8 mouse cellular contexts compared by ENCODE assay signal in the genomic region with DNA sequence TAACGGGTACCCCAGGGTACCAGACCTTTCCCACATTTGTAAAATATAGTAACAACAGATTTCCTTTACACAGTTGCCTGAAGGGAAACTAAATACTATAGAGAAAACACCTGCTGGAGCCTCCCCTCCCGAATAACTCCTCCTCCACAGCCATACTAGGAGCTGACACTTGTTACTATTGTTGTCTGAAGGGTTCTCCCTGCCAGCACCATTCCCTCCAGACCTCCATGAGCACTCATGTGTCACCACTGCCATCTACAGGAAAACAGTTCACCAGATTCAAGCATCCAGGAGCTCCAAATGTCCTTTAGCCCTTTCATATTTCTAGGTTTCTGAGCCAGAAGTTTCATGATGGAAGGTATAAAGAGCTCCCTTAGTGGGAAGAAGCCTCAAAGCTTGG. TPM values are rescaled to one million over a fixed set of nuclear protein-coding genes. Genes with fewer than 3 reads are reported as not detected.
A peak's percentile ranks its signal among the peaks of the same experiment; 100 is the strongest.
DNase-seq lines count a peak whose midpoint lies in the region; ATAC-seq and TF ChIP-seq lines count a peak whose summit lies in the region.

No protein-coding gene starts in this region.

- H3K4me2 ChIP-seq in liver, embryonic 11.5 days = no peak overlapping the region
- no peak overlapping the region for H3K4me2 ChIP-seq in hindbrain, embryonic 15.5 days
- H3K4me2 ChIP-seq in midbrain, embryonic 16.5 days (ENCODE audit: low read length) = no peak overlapping the region

- no peak for TF ChIP-seq POLR2A in cerebellum, adult 2 months (IDR thresholded peaks at IDR 0.05; ENCODE audit: borderline replicate concordance, insufficient read depth, low read length)

- no peak overlapping the region for H3K9ac ChIP-seq in liver, embryonic 11.5 days (ENCODE audit: low read depth, low read length)
- H3K9ac ChIP-seq in hindbrain, embryonic 15.5 days = no peak overlapping the region
- H3K9ac ChIP-seq in midbrain, embryonic 16.5 days (ENCODE audit: low read depth, low read length) = no peak overlapping the region

- intact Hi-C loops in left cerebral cortex, postnatal 4 days (cut with DNase I) = loop anchor here (2.0 to 10.0 kb wide), 2 partner anchors 90 to 188 kb away; partner anchors contain the start of gene Rai1

- peaks cover 30% of the 10 kb centered on the region for H3K4me1 ChIP-seq in liver, embryonic 11.5 days (replicated peaks; ENCODE audit: control insufficient read depth, insufficient read depth, low read length)
- H3K4me1 ChIP-seq in cerebellum, adult 2 months (ENCODE audit: control insufficient read depth, insufficient read depth, low read length) = peaks cover 17% of the 10 kb centered on the region
- peaks cover 66% of the 10 kb centered on the region for H3K4me1 ChIP-seq in hindbrain, embryonic 15.5 days (replicated peaks)
- H3K4me1 ChIP-seq in midbrain, embryonic 16.5 days (ENCODE audit: control insufficient read depth, insufficient read depth, low read length) = peaks cover 56% of the 10 kb centered on the region

- no peaks in the 10 kb centered on the region for H3K27me3 ChIP-seq in liver, embryonic 11.5 days (replicated peaks; ENCODE audit: control insufficient read depth, insufficient read depth, low read length)
- H3K27me3 ChIP-seq in cerebellum, adult 2 months (ENCODE audit: control insufficient read depth, insufficient read depth, low read length) = no peaks in the 10 kb centered on the region
- no peaks in the 10 kb centered on the region for H3K27me3 ChIP-seq in hindbrain, embryonic 15.5 days
- H3K27me3 ChIP-seq in midbrain, embryonic 16.5 days (ENCODE audit: control insufficient read depth, insufficient read depth, low read depth, low read length) = no peaks in the 10 kb centered on the region

- peak; percentile 56 for DNase-seq in liver
- DNase-seq in liver, embryonic 11.5 days (ENCODE audit: low spot score) = no peak
- DNase-seq in cerebellum, adult 2 months = peak; percentile 75 to 84
- DNase-seq in frontal cortex, adult 2 months (ENCODE audit: extremely low spot score in 1 of 2, low spot score in 1 of 2) = peak; percentile 65 to 83
- DNase-seq in left cerebral cortex, postnatal 4 days = peak; percentile 73

- no peaks in the 10 kb centered on the region for H3K36me3 ChIP-seq in liver, embryonic 11.5 days (ENCODE audit: control insufficient read depth, insufficient read depth, low read length)
- no peaks in the 10 kb centered on the region for H3K36me3 ChIP-seq in hindbrain, embryonic 15.5 days
- no peaks in the 10 kb centered on the region for H3K36me3 ChIP-seq in midbrain, embryonic 16.5 days (ENCODE audit: control insufficient read depth, insufficient read depth, low read length)

- no peak overlapping the region for H3K4me3 ChIP-seq in liver, embryonic 11.5 days (ENCODE audit: low read depth, low read length)
- H3K4me3 ChIP-seq in cerebellum, adult 2 months (replicated peaks; ENCODE audit: insufficient read depth, low read depth, low read length) = no peak overlapping the region
- no peak overlapping the region for H3K4me3 ChIP-seq in hindbrain, embryonic 15.5 days
- no peak overlapping the region for H3K4me3 ChIP-seq in midbrain, embryonic 16.5 days (ENCODE audit: low read depth, low read length)

- H3K27ac ChIP-seq in liver, embryonic 11.5 days (ENCODE audit: low read depth, low read length) = no peak overlapping the region
- H3K27ac ChIP-seq in cerebellum, adult 2 months (ENCODE audit: insufficient read depth, low read length) = no peak overlapping the region
- peak overlapping the region; percentile 18 for H3K27ac ChIP-seq in hindbrain, embryonic 15.5 days (replicated peaks)
- peak overlapping the region; percentile 51 for H3K27ac ChIP-seq in midbrain, embryonic 16.5 days (ENCODE audit: low read length)

- no peaks in the 10 kb centered on the region for H3K9me3 ChIP-seq in liver, embryonic 11.5 days (ENCODE audit: control insufficient read depth, low read length)
- H3K9me3 ChIP-seq in hindbrain, embryonic 15.5 days = no peaks in the 10 kb centered on the region
- no peaks in the 10 kb centered on the region for H3K9me3 ChIP-seq in midbrain, embryonic 16.5 days (replicated peaks; ENCODE audit: control insufficient read depth, low read length, poor library complexity, severe bottlenecking)

- peak; percentile 93 for TF ChIP-seq CTCF in cerebellum, adult 2 months (IDR thresholded peaks at IDR 0.05; ENCODE audit: borderline replicate concordance, insufficient read depth, low read depth, low read length)

- no peak for ATAC-seq in liver, embryonic 11.5 days (replicated peaks; ENCODE audit: low FRiP score)
- ATAC-seq in hindbrain, embryonic 15.5 days (ENCODE audit: low FRiP score, low read depth) = peak; percentile 77
- 0 out of 2 replicates have a peak, but pooled peaks have one; percentile 43 for ATAC-seq in midbrain, embryonic 16.5 days
- ATAC-seq in granulocyte monocyte progenitor cell, adult 5-6 weeks (replicated peaks; ENCODE audit: poor library complexity, severe bottlenecking) = no peak

- 47% methylated on average over 2 of the region's 2 CpGs for WGBS in liver, embryonic 11.5 days
- 38% methylated on average over 2 of the region's 2 CpGs for WGBS in cerebellum, adult 2 months
- WGBS in hindbrain, embryonic 15.5 days = 30% methylated on average over 2 of the region's 2 CpGs
- WGBS in midbrain, embryonic 16.5 days = 34% methylated on average over 2 of the region's 2 CpGs

RNA-seq across cellular contexts. Expression of gene Tom1l2, which starts 60.0 kb away (rescaled TPM):
- polyA plus RNA-seq in liver, embryonic 11.5 days (2014; fragmentation: Nextera tagmentation; extraction: Ambion mirVana) = 12.6 and 12.8 TPM in 2 replicates
- polyA plus RNA-seq in cerebellum, adult 2 months (2012; rRNA removed) = 176 and 180 TPM in 2 replicates
- 187 and 204 TPM in 2 replicates for polyA plus RNA-seq in frontal cortex, adult 2 months (2012; rRNA removed)
- 65.4 and 71.4 TPM in 2 replicates for polyA plus RNA-seq in hindbrain, embryonic 15.5 days (2015; fragmentation: Nextera tagmentation; extraction: Ambion mirVana)
- total RNA-seq in left cerebral cortex, postnatal 4 days (2021) = 10 to 100 TPM; 86.8 to 90.6 TPM
- polyA plus RNA-seq in midbrain, embryonic 16.5 days (2015; fragmentation: Nextera tagmentation; extraction: Ambion mirVana) = 66.4 and 74.6 TPM in 2 replicates
- total RNA-seq in granulocyte monocyte progenitor cell, adult 5-6 weeks (2014; fragmentation: Nextera tagmentation) = 14.1 and 16.8 TPM in 2 replicates
- total RNA-seq in granulocyte monocyte progenitor cell, adult 5-6 weeks (2017) = 3.3 and 5.0 TPM in 2 replicates

Comparison
In these comparisons a context has a peak if more than half of its experiments do, and no peak if none do; other contexts are left out.
1. ATAC-seq: peak in hindbrain, embryonic 15.5 days (single experiment) and midbrain, embryonic 16.5 days (single experiment); none in liver, embryonic 11.5 days (single experiment) and granulocyte monocyte progenitor cell, adult 5-6 weeks (single experiment).
2. H3K27ac ChIP-seq: peak in hindbrain, embryonic 15.5 days (single experiment) and midbrain, embryonic 16.5 days (single experiment); none in liver, embryonic 11.5 days (single experiment) and cerebellum, adult 2 months (single experiment).